Mouse (Mus musculus) heart, embryonic 12.5 days (tissue): ENCODE data around the gene Gm28374. TPM values are rescaled to one million over a fixed set of nuclear protein-coding genes. Genes with fewer than 3 reads are reported as not detected.

Experiments used
- ATAC-seq: fragments of 200-750 bp; cut with Nextera tagmentation; 2 replicates; pipeline ENCODE4 v1.8.0; 2017; ENCODE audit warnings: moderate TSS enrichment, moderate library complexity; ENCODE audit not compliant: insufficient number of reproducible peaks, low FRiP score
- H3K27ac ChIP-seq: fragments of 300-500 bp; sonication (generic); 2 replicates; pipeline ENCODE4 v1.5.1; 2016; ENCODE audit warnings: mild to moderate bottlenecking, moderate library complexity; ENCODE audit not compliant: poor library complexity, severe bottlenecking
- H3K27me3 ChIP-seq: fragments of 300-500 bp; sonication (generic); replicated peaks from 2 replicates; pipeline ENCODE4 v1.6.1; 2016; ENCODE audit warnings: mild to moderate bottlenecking, moderate library complexity
- H3K36me3 ChIP-seq: fragments of 300-500 bp; sonication (generic); 2 replicates; pipeline ENCODE4 v1.6.1; 2016; ENCODE audit warnings: mild to moderate bottlenecking, moderate library complexity
- H3K4me1 ChIP-seq: fragments of 300-500 bp; sonication (generic); replicated peaks from 2 replicates; pipeline ENCODE4 v1.6.1; 2016; ENCODE audit warnings: mild to moderate bottlenecking
- H3K4me2 ChIP-seq: fragments of 300-500 bp; sonication (generic); 2 replicates; pipeline ENCODE4 v1.6.1; 2016; ENCODE audit warnings: mild to moderate bottlenecking, moderate library complexity
- H3K4me3 ChIP-seq: fragments of 300-500 bp; sonication (generic); 2 replicates; pipeline ENCODE4 v1.5.1; 2016; ENCODE audit warnings: mild to moderate bottlenecking
- H3K9ac ChIP-seq: fragments of 300-500 bp; sonication (generic); 2 replicates; pipeline ENCODE4 v1.6.1; 2016; ENCODE audit warnings: mild to moderate bottlenecking, moderate library complexity
- H3K9me3 ChIP-seq: fragments of 300-500 bp; sonication (generic); replicated peaks from 2 replicates; pipeline ENCODE4 v1.6.1; 2016; ENCODE audit warnings: mild to moderate bottlenecking, moderate library complexity
- WGBS: fragments of 180-500 bp; shearing (Covaris S2); methylation state at CpG from one replicate; pipeline ENCODE4 v1.1.7; 2016; 5-methylcytosine and 5-hydroxymethylcytosine counted together
- polyA plus RNA-seq: library from polyadenylated mRNA; unstranded; fragments of >200 nt; fragmentation: Nextera tagmentation; extraction: Ambion mirVana; gene quantifications from 2 replicates; pipeline ENCODE4 v1.2.1, GENCODE M21; 2016

The Gm28374 gene
- polyA plus RNA-seq, 1 experiment from 2014 or later = 1.3 TPM

GRCm38 (mm10) chr19:6084478-6085248, 2.6 kb upstream of the Gm28374 start, which contains the start of the genes Zfpl1 and Cdca5:
Gene Zfpl1, minus strand, starts transcription at chr19:6084956.
Gene Cdca5, plus strand, starts transcription at chr19:6084983.
- peaks cover 17% of the 10 kb centered on the region for H3K4me1 ChIP-seq
- peak; percentile 93 for ATAC-seq
- H3K27ac ChIP-seq = peak within 1 kb of the TSS; percentile 53; the same call in 1 of the 2 replicates
- WGBS = under 1% methylated on average over 58 of the region's 58 CpGs
- peaks cover 55% of the 10 kb centered on the region for H3K36me3 ChIP-seq
- peak within 1 kb of the TSS; percentile 83 for H3K4me3 ChIP-seq
- no peaks in the 10 kb centered on the region for H3K27me3 ChIP-seq
- H3K9ac ChIP-seq = peak within 1 kb of the TSS; percentile 81
- no peaks in the 10 kb centered on the region for H3K9me3 ChIP-seq
- H3K4me2 ChIP-seq = peak within 1 kb of the TSS; percentile 91

- Histone ChIP-seq H3K9ac (no peak within 1 kb of the TSS), H3K36me3 (peaks cover 39% of the 10 kb centered on the region), H3K4me3 (no peak within 1 kb of the TSS), H3K4me1 (peaks cover 20% of the 10 kb centered on the region), H3K4me2 (no peak within 1 kb of the TSS), H3K27ac (no peak within 1 kb of the TSS), H3K27me3 (no peaks in the 10 kb centered on the region), H3K9me3 (no peaks in the 10 kb centered on the region)
- 92% methylated on average over 12 of the region's 12 CpGs for WGBS
- no peak for ATAC-seq
Measured at GRCm38 (mm10) chr19:6079983-6080480, 2.0 kb downstream of the Gm28374 start, which contains the start of gene Tmem262. Gene Tmem262, plus strand, starts transcription at chr19:6080033.

GRCm38 (mm10) chr19:6076564-6077393, 5.3 kb downstream of the Gm28374 start, which contains the start of gene Vps51:
Gene Vps51, minus strand, starts transcription at chr19:6077231.
- H3K27ac ChIP-seq = peak within 1 kb of the TSS; percentile 67
- WGBS = 1% methylated on average over 33 of the region's 33 CpGs
- H3K27me3 ChIP-seq = no peaks in the 10 kb centered on the region
- peak within 1 kb of the TSS; percentile 79 for H3K9ac ChIP-seq
- peaks cover 54% of the 10 kb centered on the region for H3K36me3 ChIP-seq
- H3K4me3 ChIP-seq = peak within 1 kb of the TSS; percentile 79
- peak; percentile 79 for ATAC-seq
- no peaks in the 10 kb centered on the region for H3K9me3 ChIP-seq
- H3K4me1 ChIP-seq = peaks cover 8% of the 10 kb centered on the region
- H3K4me2 ChIP-seq = peak within 1 kb of the TSS; percentile 85

GRCm38 (mm10) chr19:6073889-6074288, 8.2 kb downstream of the Gm28374 start:
- Histone ChIP-seq H3K4me2 (no peak overlapping the region), H3K27ac (no peak overlapping the region), H3K9me3 (no peaks in the 10 kb centered on the region), H3K36me3 (peaks cover 61% of the 10 kb centered on the region), H3K4me1 (peaks cover 8% of the 10 kb centered on the region), H3K27me3 (no peaks in the 10 kb centered on the region), H3K4me3 (no peak overlapping the region), H3K9ac (no peak overlapping the region)
- ATAC-seq = no peak
- 87% methylated on average over 5 of the region's 5 CpGs for WGBS

- no peaks in the 10 kb centered on the region for H3K27me3 ChIP-seq
- H3K27ac ChIP-seq = no peak overlapping the region
- H3K9me3 ChIP-seq = no peaks in the 10 kb centered on the region
- H3K4me2 ChIP-seq = no peak overlapping the region
- H3K4me3 ChIP-seq = no peak overlapping the region
- H3K36me3 ChIP-seq = peaks cover 66% of the 10 kb centered on the region
- no peak overlapping the region for H3K9ac ChIP-seq
- 87% methylated on average over 19 of the region's 19 CpGs for WGBS
- H3K4me1 ChIP-seq = peaks cover 22% of the 10 kb centered on the region
- no peak for ATAC-seq
Measured at GRCm38 (mm10) chr19:6071261-6071660, 10.8 kb downstream of the Gm28374 start.

- Histone ChIP-seq H3K9ac (no peak overlapping the region), H3K27ac (no peak overlapping the region), H3K27me3 (no peaks in the 10 kb centered on the region), H3K36me3 (peaks cover 62% of the 10 kb centered on the region), H3K4me3 (no peak overlapping the region), H3K9me3 (no peaks in the 10 kb centered on the region), H3K4me1 (peaks cover 20% of the 10 kb centered on the region), H3K4me2 (no peak overlapping the region)
- ATAC-seq = no peak
- WGBS = 85% methylated on average over 31 of the region's 31 CpGs
Measured at GRCm38 (mm10) chr19:6070571-6071250, 11.3 kb downstream of the Gm28374 start.

- H3K4me3 ChIP-seq = no peak overlapping the region
- no peak overlapping the region for H3K4me2 ChIP-seq
- no peak overlapping the region for H3K27ac ChIP-seq
- H3K4me1 ChIP-seq = peaks cover 20% of the 10 kb centered on the region
- H3K9ac ChIP-seq = no peak overlapping the region
- H3K36me3 ChIP-seq = peaks cover 53% of the 10 kb centered on the region
- H3K27me3 ChIP-seq = no peaks in the 10 kb centered on the region
- no peaks in the 10 kb centered on the region for H3K9me3 ChIP-seq
- no peak for ATAC-seq
- WGBS = 90% methylated on average over 10 of the region's 10 CpGs
Measured at GRCm38 (mm10) chr19:6069851-6070250, 12.2 kb downstream of the Gm28374 start.

GRCm38 (mm10) chr19:6068951-6069350, 13.1 kb downstream of the Gm28374 start:
- Histone ChIP-seq H3K36me3 (peaks cover 46% of the 10 kb centered on the region), H3K4me3 (no peak overlapping the region), H3K4me2 (no peak overlapping the region), H3K9me3 (no peaks in the 10 kb centered on the region), H3K27me3 (no peaks in the 10 kb centered on the region), H3K27ac (no peak overlapping the region), H3K4me1 (peaks cover 20% of the 10 kb centered on the region), H3K9ac (no peak overlapping the region)
- no peak for ATAC-seq
- WGBS = 77% methylated on average over 4 of the region's 4 CpGs

GRCm38 (mm10) chr19:6067724-6068415, 14.2 kb downstream of the Gm28374 start, which contains the start of gene Tm7sf2:
Gene Tm7sf2, minus strand, starts transcription at chr19:6068373.
- Histone ChIP-seq H3K27me3 (no peaks in the 10 kb centered on the region), H3K9ac (peak within 1 kb of the TSS; percentile 74), H3K9me3 (no peaks in the 10 kb centered on the region), H3K4me3 (peak within 1 kb of the TSS; percentile 49), H3K36me3 (peaks cover 37% of the 10 kb centered on the region), H3K4me1 (peaks cover 23% of the 10 kb centered on the region), H3K4me2 (peak within 1 kb of the TSS; percentile 96), H3K27ac (peak within 1 kb of the TSS; percentile 30; the same call in 1 of the 2 replicates)
- 12% methylated on average over 33 of the region's 33 CpGs for WGBS
- peak; percentile 90 for ATAC-seq
